Mouse (Mus musculus): ENCODE measurements at regions not wholly inside any gene's neighbourhood (a gene's known extent, or its start where the extent isn't known, plus 50 kb on each side); places are given as distances from the start of the nearest gene placed in this dataset.

GRCm38 (mm10) chr6:31011407-31012020, 52.6 kb upstream of the Klf14 start:
- peak; percentile 47 to 67 for DNase-seq

- no peak for DNase-seq
Measured at GRCm38 (mm10) chr6:31016566-31016965, 57.7 kb upstream of the Klf14 start.

DNA sequence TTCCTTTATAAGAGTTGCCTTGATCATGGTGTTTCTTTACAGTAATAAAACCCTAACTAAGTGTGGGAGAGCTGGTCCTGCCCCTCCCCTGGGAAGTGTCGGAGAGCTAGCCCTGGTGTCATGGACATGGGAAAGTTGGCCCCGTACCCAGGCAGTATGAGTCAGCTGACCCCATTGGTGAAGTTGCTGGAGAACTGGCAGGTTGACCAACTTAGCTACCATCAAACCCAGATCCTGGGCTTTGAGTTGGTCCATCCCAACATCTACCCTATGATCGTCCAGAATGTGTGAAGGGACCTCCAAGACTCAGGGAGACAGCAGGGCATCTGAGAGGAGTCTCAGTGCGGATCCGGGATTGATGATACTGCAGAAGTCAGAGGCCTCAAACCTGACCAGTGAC, 62.9 kb upstream of the Klf14 start:
- DNase-seq, result no peak

GRCm38 (mm10) chr6:31029777-31030176, 70.9 kb upstream of the Klf14 start:
- no peak for DNase-seq

- no peak for DNase-seq
Measured at GRCm38 (mm10) chr6:31031022-31031421, 72.1 kb upstream of the Klf14 start.

GRCm38 (mm10) chr6:31032147-31032546, 73.3 kb upstream of the Klf14 start:
- DNase-seq, result no peak

- peak; percentile 75 to 78 for DNase-seq
Measured at GRCm38 (mm10) chr6:31032980-31033608, 74.2 kb upstream of the Klf14 start.

- no peak for DNase-seq
Measured at GRCm38 (mm10) chr6:31034796-31035195, 75.9 kb upstream of the Klf14 start.

GRCm38 (mm10) chr6:31037801-31038395, 79.0 kb upstream of the Klf14 start:
- DNase-seq, result peak; percentile 40 to 50

DNA sequence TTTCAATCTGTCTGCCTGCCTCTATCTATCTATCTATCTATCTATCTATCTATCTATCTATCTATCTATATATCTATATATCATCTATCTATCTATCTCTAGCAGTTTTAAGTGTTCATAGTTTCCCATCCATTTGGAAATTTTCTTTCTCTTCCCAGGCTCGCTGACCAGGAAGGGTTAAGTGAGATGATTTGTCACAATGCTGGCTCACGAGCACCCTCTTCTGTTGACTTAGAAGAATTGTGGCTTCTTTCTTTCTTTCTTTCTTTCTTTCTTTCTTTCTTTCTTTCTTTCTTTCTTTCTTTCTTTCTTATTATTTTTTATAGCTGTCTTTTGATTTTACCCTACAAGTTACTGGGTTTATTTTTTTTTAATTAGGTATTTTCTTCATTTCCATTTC, 79.6 kb upstream of the Klf14 start:
- DNase-seq, result peak; percentile 51 to 59

DNA sequence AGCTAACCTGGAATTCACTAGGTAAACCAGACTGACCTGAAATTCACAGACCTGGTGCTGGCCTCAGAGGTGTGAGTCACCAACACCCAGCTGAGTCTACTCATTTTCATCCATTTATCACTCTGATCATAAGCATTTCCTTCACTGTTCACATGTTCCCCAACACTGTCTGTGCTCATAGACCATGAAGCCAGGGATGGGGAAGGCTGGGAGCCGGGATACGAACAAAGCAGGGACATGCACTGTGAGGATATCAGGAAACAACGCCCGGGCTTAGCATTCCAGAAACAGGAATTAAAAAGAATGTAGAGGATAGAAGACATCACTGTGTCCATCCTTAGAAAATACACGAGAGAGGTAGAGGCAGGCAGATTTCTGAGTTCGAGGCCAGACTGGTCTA, 80.6 kb upstream of the Klf14 start:
- no peak for DNase-seq

DNA sequence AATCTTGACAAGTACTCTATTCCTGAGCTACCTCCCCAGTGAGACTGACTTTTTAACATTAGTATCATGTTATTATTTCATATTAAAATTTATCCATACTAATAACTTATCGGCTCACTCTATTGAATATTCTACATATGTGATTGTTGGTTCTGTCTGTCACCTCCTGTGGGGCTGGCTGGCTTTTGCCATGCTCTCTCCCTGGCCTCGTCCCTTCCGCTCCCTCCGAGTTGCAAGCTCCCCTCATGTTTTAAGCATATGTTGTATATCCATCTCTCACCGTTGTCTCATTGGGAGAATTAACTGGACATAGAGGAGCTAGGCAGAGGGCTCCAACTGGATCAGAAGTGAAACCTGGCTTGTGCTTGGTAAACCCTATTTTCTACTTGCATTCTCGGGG, 81.9 kb upstream of the Klf14 start:
- DNase-seq, result no peak

DNA sequence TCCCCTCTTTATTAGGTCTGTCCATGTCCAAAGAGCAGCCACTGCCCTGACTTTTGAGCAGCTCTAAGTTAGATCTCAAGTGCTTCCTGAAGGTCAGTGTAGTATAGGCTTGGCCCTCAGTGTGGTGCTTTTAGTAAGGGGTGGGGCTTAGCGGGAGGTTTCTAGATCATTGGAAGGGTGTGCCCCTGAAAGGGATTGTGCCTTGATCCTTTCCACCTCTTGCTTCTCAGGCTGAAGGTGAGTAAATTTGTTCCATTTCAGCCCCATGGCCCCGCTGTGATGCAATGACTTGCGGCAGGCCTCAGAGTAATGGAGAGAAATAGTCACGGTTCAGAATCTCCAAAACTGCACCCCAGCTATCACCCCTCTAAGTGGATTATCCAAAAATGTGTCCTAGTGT, 84.5 kb upstream of the Klf14 start:
- DNase-seq, result no peak

- no peak for DNase-seq
Measured at GRCm38 (mm10) chr6:31043919-31044318, 85.0 kb upstream of the Klf14 start.

- no peak for DNase-seq
Measured at GRCm38 (mm10) chr6:31046197-31046596, 87.3 kb upstream of the Klf14 start.

GRCm38 (mm10) chr6:31048920-31049576, 90.2 kb upstream of the Klf14 start:
- DNase-seq, result no peak

DNA sequence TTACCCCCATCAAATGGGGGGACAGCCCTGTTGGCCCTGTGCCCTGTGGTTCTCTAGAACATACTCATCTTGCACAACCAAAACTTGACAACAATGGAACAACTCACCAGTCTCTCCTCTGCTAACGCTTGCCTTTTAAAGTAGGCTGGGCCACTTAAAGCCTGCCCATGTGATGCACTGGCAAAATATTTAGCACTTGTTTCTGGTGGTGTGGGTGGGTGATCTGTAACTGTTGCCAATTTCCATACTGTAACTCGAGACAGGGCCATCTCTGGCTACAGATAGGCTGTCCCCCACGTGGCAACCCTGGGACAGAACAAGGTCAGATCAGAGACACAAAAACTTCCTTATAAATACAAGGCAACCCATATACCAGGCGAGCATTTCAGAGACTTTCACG, 92.0 kb upstream of the Klf14 start:
- DNase-seq, result no peak

GRCm38 (mm10) chr6:31051771-31052170, 92.9 kb upstream of the Klf14 start:
- no peak for DNase-seq

DNA sequence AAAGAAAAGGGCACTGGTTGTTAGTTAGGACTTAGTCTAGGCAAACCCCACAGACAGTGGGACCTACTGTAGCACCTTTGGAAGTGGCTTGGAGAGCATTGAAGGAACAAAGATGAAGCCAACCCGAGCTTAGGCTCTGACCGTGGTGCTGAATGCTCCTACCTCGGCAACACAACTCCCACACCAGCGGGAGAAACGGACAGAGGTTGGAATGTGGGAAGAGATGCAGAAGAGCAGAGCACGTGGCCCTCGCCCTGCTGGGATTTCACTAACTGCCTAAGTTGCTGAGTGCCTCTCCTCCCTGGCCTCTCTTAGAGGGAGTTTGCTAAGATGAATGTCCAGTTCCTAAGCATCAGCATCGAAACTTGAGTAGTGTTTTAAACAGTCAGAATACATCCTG, 94.1 kb upstream of the Klf14 start:
- no peak for DNase-seq

- no peak for DNase-seq
Measured at GRCm38 (mm10) chr6:31056786-31057566, 98.1 kb upstream of the Klf14 start.

DNA sequence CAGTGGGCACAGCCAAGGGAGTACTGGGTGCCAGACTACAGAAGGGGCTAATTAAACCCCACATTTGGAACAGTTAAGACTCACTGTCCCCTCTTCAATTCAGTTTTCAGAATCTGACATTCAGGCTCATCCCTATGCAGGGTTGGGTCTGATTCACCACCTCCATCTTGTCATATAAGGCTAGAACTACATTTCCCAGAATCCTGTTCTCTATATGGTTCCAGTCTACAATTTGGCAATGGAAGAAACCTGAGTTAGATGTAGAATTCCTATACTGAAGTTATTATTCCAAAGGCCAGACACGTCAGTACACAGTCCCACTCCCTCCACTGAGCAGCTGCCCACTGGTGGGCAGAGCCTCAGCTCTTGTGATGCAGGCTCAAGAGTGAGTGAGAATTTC, 99.4 kb upstream of the Klf14 start:
- no peak for DNase-seq

DNA sequence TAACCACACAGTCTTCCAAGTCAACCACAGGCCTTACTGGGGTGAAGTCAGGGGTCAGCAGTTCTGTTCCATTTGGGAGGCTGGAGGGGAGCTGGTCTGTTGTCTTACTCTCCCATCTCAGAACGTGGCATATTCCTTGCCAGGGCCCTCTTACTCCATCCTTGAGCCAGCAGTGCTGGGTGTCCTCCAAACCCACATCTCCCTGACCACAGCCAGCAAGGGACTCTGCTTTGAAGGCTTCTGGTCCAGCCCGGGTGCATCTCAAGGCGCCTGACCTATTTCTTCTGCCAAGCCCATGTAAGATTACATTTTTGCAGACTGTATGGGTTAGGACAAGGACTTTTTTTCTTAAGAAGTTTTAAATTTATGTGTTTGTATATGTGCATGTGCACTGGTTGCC, 100.1 kb upstream of the Klf14 start:
- no peak for DNase-seq

DNA sequence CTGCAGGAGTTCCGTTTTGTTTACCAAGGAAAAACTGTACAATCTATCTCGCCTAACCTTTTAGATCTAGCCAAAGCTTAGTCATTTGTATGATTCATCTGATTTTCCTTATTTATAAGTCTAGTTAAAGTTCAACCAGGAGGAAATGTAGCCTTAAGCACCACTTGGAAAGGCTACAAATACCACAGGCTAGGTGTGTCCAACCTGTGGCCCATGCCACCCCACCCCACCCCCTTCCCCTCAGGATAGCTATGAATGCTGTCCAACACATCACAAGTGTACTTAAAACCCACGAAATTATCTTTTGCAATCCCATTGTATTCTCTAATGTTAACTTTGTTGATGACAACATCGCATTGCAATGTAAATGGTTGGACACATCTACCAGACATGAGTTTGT, 102.9 kb upstream of the Klf14 start:
- DNase-seq, result no peak
